Mouse (Mus musculus) layer of hippocampus, adult 11-12 months (tissue): ENCODE measurements around the gene Dlg2.

Experiments used
- DNase-seq: peaks from one replicate; pipeline ENCODE4 v3.0.0; 2022; ENCODE audit warnings: low spot score

Dlg2 gene

GRCm38 (mm10) chr7:91570969-91571368 is 1094.5 kb downstream of the Dlg2 start:
- no peak for DNase-seq

GRCm38 (mm10) chr7:91572666-91573065 is 1096.2 kb downstream of the Dlg2 start:
- no peak for DNase-seq

- DNase-seq, result no peak
Measured at GRCm38 (mm10) chr7:91573321-91573720, 1096.8 kb downstream of the Dlg2 start.

GRCm38 (mm10) chr7:91576216-91576615 is 1099.7 kb downstream of the Dlg2 start:
- DNase-seq, result peak; percentile 32

GRCm38 (mm10) chr7:91582203-91582602 is 1105.7 kb downstream of the Dlg2 start:
- DNase-seq, result no peak

- no peak for DNase-seq
Measured at GRCm38 (mm10) chr7:91583566-91583965, 1107.1 kb downstream of the Dlg2 start.

GRCm38 (mm10) chr7:91591261-91592170 is 1115.0 kb downstream of the Dlg2 start:
- no peak for DNase-seq

- DNase-seq, result no peak
Measured at GRCm38 (mm10) chr7:91598549-91598948, 1122.1 kb downstream of the Dlg2 start.

GRCm38 (mm10) chr7:91601307-91601706 is 1124.8 kb downstream of the Dlg2 start:
- no peak for DNase-seq

GRCm38 (mm10) chr7:91603561-91603960 is 1127.1 kb downstream of the Dlg2 start:
- no peak for DNase-seq

- DNase-seq, result no peak
Measured at GRCm38 (mm10) chr7:91653033-91653432, 1176.6 kb downstream of the Dlg2 start.

GRCm38 (mm10) chr7:91659498-91659897 is 1183.0 kb downstream of the Dlg2 start:
- DNase-seq, result no peak

GRCm38 (mm10) chr7:91672236-91673017 is 1196.0 kb downstream of the Dlg2 start:
- DNase-seq, result peak; percentile 59

- DNase-seq, result no peak
Measured at GRCm38 (mm10) chr7:91674401-91674800, 1197.9 kb downstream of the Dlg2 start.

- DNase-seq, result no peak
Measured at GRCm38 (mm10) chr7:91677934-91678333, 1201.5 kb downstream of the Dlg2 start.

- DNase-seq, result no peak
Measured at GRCm38 (mm10) chr7:91687930-91688329, 1211.5 kb downstream of the Dlg2 start.

- DNase-seq, result no peak
Measured at GRCm38 (mm10) chr7:91689829-91690228, 1213.4 kb downstream of the Dlg2 start.

- DNase-seq, result peak; percentile 60
Measured at GRCm38 (mm10) chr7:91709853-91710252, 1233.4 kb downstream of the Dlg2 start.

GRCm38 (mm10) chr7:91711184-91711583 is 1234.7 kb downstream of the Dlg2 start:
- no peak for DNase-seq

GRCm38 (mm10) chr7:91715776-91716175 is 1239.3 kb downstream of the Dlg2 start:
- no peak for DNase-seq

GRCm38 (mm10) chr7:91716696-91717095 is 1240.2 kb downstream of the Dlg2 start:
- DNase-seq, result no peak

GRCm38 (mm10) chr7:91720318-91720717 is 1243.8 kb downstream of the Dlg2 start:
- DNase-seq, result no peak

- DNase-seq, result no peak
Measured at GRCm38 (mm10) chr7:91724397-91724796, 1247.9 kb downstream of the Dlg2 start.
